Mouse (Mus musculus): ENCODE data around the gene Dennd1c. TPM values are rescaled to one million over a fixed set of nuclear protein-coding genes. Genes with fewer than 3 reads are reported as not detected.

Dennd1c gene
- polyA plus RNA-seq, 1 experiment from 2014 or later = 5.8 TPM

DNA sequence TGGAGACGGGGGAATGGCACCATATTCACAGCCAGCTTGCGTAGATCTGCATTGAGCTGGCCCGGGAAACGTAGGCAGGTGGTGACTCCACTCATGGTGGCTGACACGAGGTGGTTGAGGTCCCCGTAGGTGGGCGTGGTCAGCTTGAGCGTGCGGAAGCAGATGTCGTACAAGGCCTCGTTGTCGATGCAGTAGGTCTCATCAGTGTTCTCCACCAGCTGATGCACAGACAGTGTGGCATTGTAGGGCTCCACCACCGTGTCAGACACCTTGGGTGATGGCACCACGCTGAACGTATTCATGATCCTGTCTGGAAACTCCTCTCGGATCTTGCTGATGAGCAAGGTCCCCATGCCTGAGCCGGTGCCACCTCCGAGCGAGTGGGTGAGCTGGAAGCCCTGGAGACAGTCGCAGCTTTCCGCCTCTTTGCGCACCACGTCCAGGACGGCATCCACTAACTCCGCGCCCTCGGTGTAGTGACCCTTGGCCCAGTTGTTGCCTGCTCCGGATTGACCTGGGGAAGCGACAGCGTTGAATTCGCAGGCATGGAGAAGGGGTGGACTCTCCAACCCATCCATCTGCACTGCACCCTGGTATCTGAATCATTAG, 3.0 kb upstream of the Dennd1c start:
- 91% methylated on average over 31 of the region's 31 CpGs for WGBS
- Histone ChIP-seq H3K4me1 (replicated peaks; ENCODE audit: control insufficient read depth, insufficient read depth, low read length) (no peaks in the 10 kb centered on the region), H3K36me3 (ENCODE audit: control insufficient read depth, insufficient read depth, low read length) (no peaks in the 10 kb centered on the region), H3K4me2 (ENCODE audit: low read depth, low read length) (no peak overlapping the region), H3K9me3 (ENCODE audit: control insufficient read depth, low read length) (no peaks in the 10 kb centered on the region), H3K27ac (ENCODE audit: low read length) (no peak overlapping the region), H3K4me3 (ENCODE audit: low read length) (no peak overlapping the region), H3K27me3 (ENCODE audit: control insufficient read depth, insufficient read depth, low read depth, low read length) (no peaks in the 10 kb centered on the region), H3K9ac (ENCODE audit: low read length) (no peak overlapping the region)
- ATAC-seq (ENCODE audit: low read depth) = no peak

- 69% methylated on average over 3 of the region's 3 CpGs for WGBS
- H3K4me3 ChIP-seq (ENCODE audit: low read length) = no peak overlapping the region
- H3K4me2 ChIP-seq (ENCODE audit: low read depth, low read length) = no peak overlapping the region
- no peaks in the 10 kb centered on the region for H3K4me1 ChIP-seq (replicated peaks; ENCODE audit: control insufficient read depth, insufficient read depth, low read length)
- no peak overlapping the region for H3K27ac ChIP-seq (ENCODE audit: low read length)
- H3K27me3 ChIP-seq (ENCODE audit: control insufficient read depth, insufficient read depth, low read depth, low read length) = no peaks in the 10 kb centered on the region
- H3K9me3 ChIP-seq (ENCODE audit: control insufficient read depth, low read length) = no peaks in the 10 kb centered on the region
- H3K36me3 ChIP-seq (ENCODE audit: control insufficient read depth, insufficient read depth, low read length) = no peaks in the 10 kb centered on the region
- no peak for ATAC-seq (ENCODE audit: low read depth)
- no peak overlapping the region for H3K9ac ChIP-seq (ENCODE audit: low read length)
Observed at GRCm38 (mm10) chr17:57079919-57080318, 1.6 kb upstream of the Dennd1c start.

GRCm38 (mm10) chr17:57076916-57077315, 1.4 kb downstream of the Dennd1c start:
- ATAC-seq (ENCODE audit: low read depth) = no peak
- H3K27ac ChIP-seq (ENCODE audit: low read length) = no peak overlapping the region
- H3K9ac ChIP-seq (ENCODE audit: low read length) = no peak overlapping the region
- no peaks in the 10 kb centered on the region for H3K36me3 ChIP-seq (ENCODE audit: control insufficient read depth, insufficient read depth, low read length)
- H3K27me3 ChIP-seq (ENCODE audit: control insufficient read depth, insufficient read depth, low read depth, low read length) = no peaks in the 10 kb centered on the region
- WGBS = 41% methylated on average over 3 of the region's 3 CpGs
- no peak overlapping the region for H3K4me3 ChIP-seq (ENCODE audit: low read length)
- H3K4me2 ChIP-seq (ENCODE audit: low read depth, low read length) = no peak overlapping the region
- H3K4me1 ChIP-seq (replicated peaks; ENCODE audit: control insufficient read depth, insufficient read depth, low read length) = no peaks in the 10 kb centered on the region
- no peaks in the 10 kb centered on the region for H3K9me3 ChIP-seq (ENCODE audit: control insufficient read depth, low read length)

DNA sequence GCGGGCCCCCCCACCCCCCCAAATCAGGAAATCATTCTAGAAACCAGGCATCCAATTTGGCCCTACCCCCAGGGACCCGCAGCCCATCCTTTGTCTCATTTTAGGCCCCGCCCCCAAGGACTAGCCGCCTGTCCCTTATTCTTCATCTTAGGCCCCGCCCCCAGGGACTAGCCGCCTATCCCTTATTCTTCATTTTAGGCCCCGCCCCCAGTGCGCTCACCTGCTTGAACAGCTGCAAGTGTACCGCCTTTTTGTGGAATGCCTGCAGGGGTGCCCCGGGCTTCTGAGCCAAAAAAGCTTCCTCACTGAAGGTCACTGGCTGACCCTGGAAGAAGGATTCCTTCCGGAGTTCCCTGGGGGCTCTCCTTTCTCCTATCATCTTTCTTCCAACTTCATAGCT, 7.6 kb downstream of the Dennd1c start:
- H3K36me3 ChIP-seq (ENCODE audit: control insufficient read depth, insufficient read depth, low read length) = no peaks in the 10 kb centered on the region
- under 1% methylated on average over 11 of the region's 11 CpGs for WGBS
- no peaks in the 10 kb centered on the region for H3K27me3 ChIP-seq (ENCODE audit: control insufficient read depth, insufficient read depth, low read depth, low read length)
- no peak overlapping the region for H3K27ac ChIP-seq (ENCODE audit: low read length)
- peak; percentile 88 for ATAC-seq (ENCODE audit: low read depth)
- H3K9me3 ChIP-seq (ENCODE audit: control insufficient read depth, low read length) = no peaks in the 10 kb centered on the region
- peak overlapping the region; percentile 8 for H3K4me2 ChIP-seq (ENCODE audit: low read depth, low read length)
- peak overlapping the region; percentile 6 for H3K4me3 ChIP-seq (ENCODE audit: low read length)
- no peak overlapping the region for H3K9ac ChIP-seq (ENCODE audit: low read length)
- no peaks in the 10 kb centered on the region for H3K4me1 ChIP-seq (replicated peaks; ENCODE audit: control insufficient read depth, insufficient read depth, low read length)

GRCm38 (mm10) chr17:57070272-57070671, 8.0 kb downstream of the Dennd1c start:
- Histone ChIP-seq H3K4me2 (ENCODE audit: low read depth, low read length) (peak overlapping the region; percentile 8), H3K4me1 (replicated peaks; ENCODE audit: control insufficient read depth, insufficient read depth, low read length) (no peaks in the 10 kb centered on the region), H3K9ac (ENCODE audit: low read length) (no peak overlapping the region), H3K27me3 (ENCODE audit: control insufficient read depth, insufficient read depth, low read depth, low read length) (no peaks in the 10 kb centered on the region), H3K9me3 (ENCODE audit: control insufficient read depth, low read length) (no peaks in the 10 kb centered on the region), H3K36me3 (ENCODE audit: control insufficient read depth, insufficient read depth, low read length) (no peaks in the 10 kb centered on the region), H3K4me3 (ENCODE audit: low read length) (peak overlapping the region; percentile 6), H3K27ac (ENCODE audit: low read length) (no peak overlapping the region)
- peak; percentile 16; the same call in 1 of the 2 replicates for ATAC-seq (ENCODE audit: low read depth)
- WGBS = 8% methylated on average over 9 of the region's 9 CpGs

- H3K27me3 ChIP-seq (ENCODE audit: control insufficient read depth, insufficient read depth, low read depth, low read length) = peaks cover 15% of the 10 kb centered on the region
- ATAC-seq (ENCODE audit: low read depth) = no peak
- H3K4me3 ChIP-seq (ENCODE audit: low read length) = no peak overlapping the region
- H3K9me3 ChIP-seq (ENCODE audit: control insufficient read depth, low read length) = no peaks in the 10 kb centered on the region
- H3K27ac ChIP-seq (ENCODE audit: low read length) = no peak overlapping the region
- H3K36me3 ChIP-seq (ENCODE audit: control insufficient read depth, insufficient read depth, low read length) = no peaks in the 10 kb centered on the region
- H3K9ac ChIP-seq (ENCODE audit: low read length) = no peak overlapping the region
- no peak overlapping the region for H3K4me2 ChIP-seq (ENCODE audit: low read depth, low read length)
- H3K4me1 ChIP-seq (replicated peaks; ENCODE audit: control insufficient read depth, insufficient read depth, low read length) = no peaks in the 10 kb centered on the region
- WGBS = 46% methylated on average over 5 of the region's 5 CpGs
Observed at GRCm38 (mm10) chr17:57066908-57067307, 11.4 kb downstream of the Dennd1c start.

GRCm38 (mm10) chr17:57063031-57063430, 15.3 kb downstream of the Dennd1c start:
- Histone ChIP-seq H3K9me3 (ENCODE audit: control insufficient read depth, low read length) (no peaks in the 10 kb centered on the region), H3K36me3 (ENCODE audit: control insufficient read depth, insufficient read depth, low read length) (no peaks in the 10 kb centered on the region), H3K4me1 (replicated peaks; ENCODE audit: control insufficient read depth, insufficient read depth, low read length) (peaks cover 8% of the 10 kb centered on the region), H3K4me3 (ENCODE audit: low read length) (peak overlapping the region; percentile 58), H3K9ac (ENCODE audit: low read length) (peak overlapping the region; percentile 75), H3K27me3 (ENCODE audit: control insufficient read depth, insufficient read depth, low read depth, low read length) (peaks cover 25% of the 10 kb centered on the region), H3K4me2 (ENCODE audit: low read depth, low read length) (peak overlapping the region; percentile 37), H3K27ac (ENCODE audit: low read length) (peak overlapping the region; percentile 92)
- ATAC-seq (ENCODE audit: low read depth) = no peak
- 11% methylated on average over 8 of the region's 8 CpGs for WGBS

DNA sequence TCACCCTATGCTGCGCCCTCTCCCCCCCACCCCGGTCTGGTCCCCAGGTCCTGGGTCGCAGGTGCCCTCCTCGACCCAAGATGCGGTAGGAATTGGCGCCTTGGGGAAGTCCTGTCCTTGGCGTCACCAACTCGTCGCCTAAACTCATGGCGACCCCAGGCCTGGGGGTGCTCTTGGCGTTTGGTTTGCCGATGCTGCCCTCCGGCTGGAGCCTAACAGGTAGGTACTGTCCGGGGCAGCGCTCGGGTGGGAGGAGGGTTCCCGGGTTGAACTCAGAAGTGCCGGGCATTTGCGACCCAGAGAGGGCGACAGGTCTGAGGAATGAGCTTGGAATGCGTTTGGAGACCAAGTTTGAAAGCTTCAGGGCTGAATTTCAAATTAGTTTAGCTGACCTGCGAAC, 15.8 kb downstream of the Dennd1c start:
- peak overlapping the region; percentile 75 for H3K9ac ChIP-seq (ENCODE audit: low read length)
- WGBS = 2% methylated on average over 22 of the region's 22 CpGs

GRCm38 (mm10) chr17:57062011-57062521, 16.2 kb downstream of the Dennd1c start:
- WGBS = under 1% methylated on average over 39 of the region's 39 CpGs
- Histone ChIP-seq H3K9me3 (ENCODE audit: control insufficient read depth, low read length) (no peaks in the 10 kb centered on the region), H3K4me2 (ENCODE audit: low read depth, low read length) (peak overlapping the region; percentile 37), H3K9ac (ENCODE audit: low read length) (peak overlapping the region; percentile 75), H3K36me3 (ENCODE audit: control insufficient read depth, insufficient read depth, low read length) (no peaks in the 10 kb centered on the region), H3K27me3 (ENCODE audit: control insufficient read depth, insufficient read depth, low read depth, low read length) (peaks cover 25% of the 10 kb centered on the region), H3K27ac (ENCODE audit: low read length) (peak overlapping the region; percentile 92), H3K4me3 (ENCODE audit: low read length) (peak overlapping the region; percentile 58), H3K4me1 (replicated peaks; ENCODE audit: control insufficient read depth, insufficient read depth, low read length) (peaks cover 8% of the 10 kb centered on the region)
- peak; percentile 57 for ATAC-seq (ENCODE audit: low read depth)

More for the DNA sequence above, 15.8 kb downstream of the Dennd1c start:
- no peaks in the 10 kb centered on the region for H3K36me3 ChIP-seq (ENCODE audit: control insufficient read depth, insufficient read depth, low read length)
- H3K27ac ChIP-seq (ENCODE audit: low read length) = peak overlapping the region; percentile 92
- peaks cover 8% of the 10 kb centered on the region for H3K4me1 ChIP-seq (replicated peaks; ENCODE audit: control insufficient read depth, insufficient read depth, low read length)
- peak overlapping the region; percentile 37 for H3K4me2 ChIP-seq (ENCODE audit: low read depth, low read length)
- no peaks in the 10 kb centered on the region for H3K9me3 ChIP-seq (ENCODE audit: control insufficient read depth, low read length)
- no peak for ATAC-seq (ENCODE audit: low read depth)
- peaks cover 25% of the 10 kb centered on the region for H3K27me3 ChIP-seq (ENCODE audit: control insufficient read depth, insufficient read depth, low read depth, low read length)
- peak overlapping the region; percentile 58 for H3K4me3 ChIP-seq (ENCODE audit: low read length)
